Mouse (Mus musculus): ENCODE measurements at regions not wholly inside any gene's neighbourhood (a gene's known extent, or its start where the extent isn't known, plus 50 kb on each side); places are given as distances from the start of the nearest gene placed in this dataset.
"Not testable (repeated sequence)": the region's sequence is repeated elsewhere in the genome, so short reads cannot be mapped to it uniquely, and the experiment has no call there.

DNA sequence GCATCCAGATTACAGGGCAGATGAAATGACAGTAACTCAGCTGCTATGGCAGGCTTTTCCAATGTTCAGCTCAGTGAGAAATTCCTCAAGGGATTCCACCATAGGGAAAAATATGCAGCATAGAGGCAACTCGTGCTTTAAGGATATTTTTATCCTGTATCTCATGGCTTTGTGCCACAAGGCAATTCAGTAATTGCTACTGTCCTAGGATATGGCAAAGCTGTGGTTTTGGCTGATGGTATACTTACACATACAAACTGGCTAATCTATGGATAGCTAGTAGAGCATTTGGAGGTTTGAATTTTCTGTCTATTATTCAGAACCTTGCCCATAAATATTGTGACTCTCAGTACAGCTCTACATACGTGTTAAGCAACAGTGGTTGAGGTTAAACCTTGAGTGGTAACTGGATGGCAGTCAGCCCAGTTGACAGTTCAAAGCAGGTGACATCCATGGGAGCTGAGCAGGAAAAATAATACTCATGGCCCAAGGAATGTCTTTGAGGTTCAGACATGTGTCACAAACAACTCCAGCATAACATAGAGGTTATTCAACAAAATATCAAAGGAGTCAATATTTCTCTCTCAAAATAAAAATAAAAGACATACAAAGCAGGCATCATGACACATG is 548.6 kb upstream of the Chrm3 start:
- H3K4me1 ChIP-seq = no peaks in the 10 kb centered on the region
- TF ChIP-seq GATA1 (IDR thresholded peaks at IDR 0.05; ENCODE audit: borderline replicate concordance, low read length) = no peak
- TF ChIP-seq FLI1 (IDR thresholded peaks at IDR 0.05; ENCODE audit: low read length) = no peak
- no peak overlapping the region for H3K4me3 ChIP-seq (replicated peaks)
- no peaks in the 10 kb centered on the region for H3K27me3 ChIP-seq (replicated peaks)
- H3K9me3 ChIP-seq = no peaks in the 10 kb centered on the region
- no peaks in the 10 kb centered on the region for H3K36me3 ChIP-seq (replicated peaks; ENCODE audit: low read length)

DNA sequence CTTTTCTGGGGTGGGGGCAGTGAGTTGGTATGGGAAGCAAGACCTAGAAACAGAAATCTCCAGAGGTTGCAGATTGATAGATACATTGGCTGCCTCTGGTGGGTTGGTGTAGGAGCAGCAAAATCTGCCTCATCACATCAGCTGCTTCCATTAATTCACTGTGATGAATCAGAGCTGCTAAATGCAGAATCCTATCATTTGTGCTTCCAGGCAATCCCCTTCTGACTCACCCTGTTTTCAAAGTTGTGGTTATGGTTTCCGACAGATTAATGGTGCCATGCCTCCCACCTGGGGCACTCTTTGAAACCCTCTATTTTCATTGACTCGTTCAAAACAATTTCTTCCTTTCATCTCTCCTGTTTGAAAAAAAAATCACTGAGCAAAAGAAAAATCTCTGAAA is 507.2 kb upstream of the Chrm3 start:
- no peak for TF ChIP-seq FLI1 (IDR thresholded peaks at IDR 0.05; ENCODE audit: low read length)
- no peak for TF ChIP-seq GATA1 (IDR thresholded peaks at IDR 0.05; ENCODE audit: borderline replicate concordance, low read length)
- Histone ChIP-seq H3K4me1 (no peaks in the 10 kb centered on the region), H3K9me3 (peaks cover 7% of the 10 kb centered on the region; the same call in 1 of the 2 replicates), H3K4me3 (replicated peaks) (no peak overlapping the region), H3K27me3 (replicated peaks) (no peaks in the 10 kb centered on the region), H3K36me3 (replicated peaks; ENCODE audit: low read length) (no peaks in the 10 kb centered on the region)

DNA sequence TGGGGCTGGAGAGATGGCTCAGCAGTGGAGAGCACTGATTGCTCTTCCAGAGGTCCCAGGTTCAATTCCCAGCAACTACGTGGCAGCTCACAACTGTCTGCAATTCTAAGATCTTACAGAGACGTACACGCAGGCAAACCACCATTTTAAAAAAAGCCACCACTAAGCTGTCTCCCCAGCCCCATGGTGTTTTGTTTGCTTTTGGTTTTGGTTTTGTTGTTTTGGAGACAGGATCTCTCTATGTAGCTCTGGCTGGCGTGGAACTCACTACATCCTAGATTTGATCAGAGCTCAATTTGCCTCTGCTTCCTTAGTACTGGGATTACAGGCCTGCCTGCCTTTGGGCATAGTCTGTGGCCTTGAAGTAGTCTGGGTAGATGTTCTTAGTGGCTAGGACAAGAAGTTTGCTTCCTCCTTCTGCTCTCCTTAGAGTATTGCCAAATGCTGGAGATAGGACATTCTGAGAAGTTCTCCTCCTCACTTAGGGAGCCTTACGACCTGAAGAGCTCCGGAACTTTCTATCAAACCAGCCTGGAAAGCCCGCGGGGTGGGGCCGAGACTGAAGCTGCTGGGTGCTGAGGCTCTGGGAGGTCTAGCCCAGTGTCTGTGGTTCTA is 495.4 kb upstream of the Chrm3 start:
- H3K4me3 ChIP-seq (replicated peaks); H3K36me3 ChIP-seq (replicated peaks; ENCODE audit: low read length); H3K27me3 ChIP-seq (replicated peaks); H3K4me1 ChIP-seq; H3K9me3 ChIP-seq: not testable (repeated sequence)

DNA sequence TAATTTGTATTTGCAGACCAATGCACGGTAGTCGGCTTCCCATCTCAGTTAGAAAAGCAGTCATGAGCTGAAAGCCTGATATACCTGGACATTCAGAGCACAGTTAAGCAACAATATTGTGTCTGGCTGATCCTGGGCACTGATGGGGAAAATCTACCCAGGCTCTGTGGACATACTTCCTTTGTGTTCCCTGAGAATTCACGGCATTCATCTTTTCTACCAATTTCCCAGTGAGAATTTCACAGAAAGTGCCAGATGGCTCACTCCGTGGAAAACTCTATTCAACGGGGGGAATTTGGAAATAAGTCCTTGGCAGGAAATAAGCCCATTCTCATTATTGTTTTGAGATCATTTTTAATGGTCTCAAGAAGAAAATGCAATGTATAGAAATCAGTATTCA is 484.6 kb upstream of the Chrm3 start:
- H3K4me3 ChIP-seq (replicated peaks) = no peak overlapping the region
- TF ChIP-seq FLI1 (IDR thresholded peaks at IDR 0.05; ENCODE audit: low read length) = no peak
- TF ChIP-seq GATA1 (IDR thresholded peaks at IDR 0.05; ENCODE audit: borderline replicate concordance, low read length) = no peak
- no peaks in the 10 kb centered on the region for H3K4me1 ChIP-seq

DNA sequence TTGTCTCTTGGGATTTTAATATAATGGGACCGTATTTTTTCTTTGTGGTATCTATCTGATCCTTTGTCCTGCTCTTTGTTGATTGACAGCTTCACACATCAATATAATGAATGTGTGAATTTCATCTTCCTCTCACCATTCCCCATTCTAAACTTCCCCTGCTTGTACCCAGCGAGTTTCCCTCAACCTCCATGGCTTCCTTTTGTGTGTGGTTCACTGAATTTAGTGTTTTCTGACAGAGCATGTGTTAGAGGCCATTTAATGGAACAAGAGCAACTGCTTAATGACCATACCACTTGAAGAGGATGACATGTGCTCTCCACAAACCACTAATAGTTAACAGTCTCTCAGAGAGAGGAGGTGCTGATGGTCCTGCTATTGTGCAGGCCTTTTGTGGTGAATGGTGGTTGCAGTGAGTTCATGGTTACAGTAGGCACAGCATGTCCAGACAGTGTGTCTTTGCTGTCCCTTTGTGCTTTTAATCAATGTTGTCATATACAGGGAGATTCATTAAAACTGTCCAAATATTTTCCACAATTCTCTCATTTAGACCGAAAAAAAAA is 438.8 kb upstream of the Chrm3 start:
- no peaks in the 10 kb centered on the region for H3K27me3 ChIP-seq (replicated peaks)
- H3K4me3 ChIP-seq (replicated peaks) = no peak overlapping the region
- no peaks in the 10 kb centered on the region for H3K4me1 ChIP-seq
- H3K9me3 ChIP-seq = 0 out of 2 replicates have a peak, but pooled peaks cover 4% of the 10 kb centered on the region
- no peaks in the 10 kb centered on the region for H3K36me3 ChIP-seq (replicated peaks; ENCODE audit: low read length)
- TF ChIP-seq GATA1 (IDR thresholded peaks at IDR 0.05; ENCODE audit: borderline replicate concordance, low read length) (no peak), FLI1 (IDR thresholded peaks at IDR 0.05; ENCODE audit: low read length) (no peak)

More for the DNA sequence above, 484.6 kb upstream of the Chrm3 start:
- Histone ChIP-seq H3K9me3 (no peaks in the 10 kb centered on the region), H3K36me3 (replicated peaks; ENCODE audit: low read length) (no peaks in the 10 kb centered on the region), H3K27me3 (replicated peaks) (no peaks in the 10 kb centered on the region)

Measured in megakaryocyte, embryonic 14.5 days (primary cell).